Mouse (Mus musculus) forebrain, embryonic 12.5 days (tissue): ENCODE measurements around the gene Sox5. TPM values are rescaled to one million over a fixed set of nuclear protein-coding genes. Genes with fewer than 3 reads are reported as not detected.

ENCODE experiments used
- ATAC-seq: fragments of 200-750 bp; cut with Nextera tagmentation; 2 replicates; pipeline ENCODE4 v1.8.0; 2017; ENCODE audit warnings: moderate TSS enrichment; ENCODE audit not compliant: low FRiP score
- H3K27ac ChIP-seq: fragments of 300-500 bp; sonication (generic); 2 replicates; pipeline ENCODE4 v1.5.1; 2016; ENCODE audit warnings: mild to moderate bottlenecking
- H3K27me3 ChIP-seq: fragments of 300-500 bp; sonication (generic); 2 replicates; pipeline ENCODE4 v1.6.1; 2016; ENCODE audit warnings: mild to moderate bottlenecking
- H3K36me3 ChIP-seq: fragments of 300-500 bp; sonication (generic); replicated peaks from 2 replicates; pipeline ENCODE4 v1.6.1; 2016; ENCODE audit warnings: mild to moderate bottlenecking
- H3K4me1 ChIP-seq: fragments of 300-500 bp; sonication (generic); 2 replicates; pipeline ENCODE4 v1.6.1; 2016
- H3K4me2 ChIP-seq: fragments of 300-500 bp; sonication (generic); 2 replicates; pipeline ENCODE4 v1.6.1; 2016; ENCODE audit warnings: mild to moderate bottlenecking, moderate library complexity
- H3K4me3 ChIP-seq: fragments of 300-500 bp; sonication (generic); replicated peaks from 2 replicates; pipeline ENCODE4 v1.5.1; 2016; ENCODE audit warnings: mild to moderate bottlenecking
- H3K9ac ChIP-seq: fragments of 300-500 bp; sonication (generic); 2 replicates; pipeline ENCODE4 v1.6.1; 2016; ENCODE audit warnings: mild to moderate bottlenecking
- H3K9me3 ChIP-seq: fragments of 300-500 bp; sonication (generic); 2 replicates; pipeline ENCODE4 v1.6.1; 2016
- WGBS: fragments of 180-500 bp; shearing (Covaris S2); methylation state at CpG from one replicate; pipeline ENCODE4 v1.1.7; 2016; 5-methylcytosine and 5-hydroxymethylcytosine counted together
- polyA plus RNA-seq: library from polyadenylated mRNA; unstranded; fragments of >200 nt; fragmentation: Nextera tagmentation; extraction: Ambion mirVana; gene quantifications from 2 replicates; pipeline ENCODE4 v1.2.1, GENCODE M21; 2016

Sox5 gene
- polyA plus RNA-seq, 1 experiment from 2014 or later: 89.0 TPM

GRCm38 (mm10) chr6:144783295-144783694 lies 1.5 kb upstream of the Sox5 start:
- Histone ChIP-seq H3K4me2 (peak overlapping the region; percentile 96), H3K4me3 (no peak overlapping the region), H3K27ac (no peak overlapping the region), H3K4me1 (peaks cover 21% of the 10 kb centered on the region), H3K9ac (no peak overlapping the region), H3K36me3 (no peaks in the 10 kb centered on the region), H3K27me3 (peaks cover 10% of the 10 kb centered on the region), H3K9me3 (no peaks in the 10 kb centered on the region)
- ATAC-seq: no peak

GRCm38 (mm10) chr6:144782866-144783265 lies 1.1 kb upstream of the Sox5 start:
- Histone ChIP-seq H3K4me1 (peaks cover 21% of the 10 kb centered on the region), H3K27me3 (peaks cover 10% of the 10 kb centered on the region), H3K36me3 (no peaks in the 10 kb centered on the region), H3K27ac (no peak overlapping the region), H3K9me3 (no peaks in the 10 kb centered on the region), H3K4me2 (peak overlapping the region; percentile 96), H3K4me3 (peak overlapping the region; percentile 63), H3K9ac (peak overlapping the region; percentile 81)
- WGBS: 5% methylated on average over 12 of the region's 12 CpGs
- 0 out of 2 replicates have a peak, but pooled peaks have one; percentile 27 for ATAC-seq

- WGBS: 1% methylated on average over 43 of the region's 55 CpGs
- Histone ChIP-seq H3K4me3 (peak overlapping the region; percentile 63), H3K4me1 (peaks cover 21% of the 10 kb centered on the region), H3K36me3 (no peaks in the 10 kb centered on the region), H3K9me3 (no peaks in the 10 kb centered on the region), H3K27ac (peak overlapping the region; percentile 69), H3K4me2 (peak overlapping the region; percentile 96), H3K27me3 (peaks cover 10% of the 10 kb centered on the region), H3K9ac (peak overlapping the region; percentile 81)
- ATAC-seq: peak; percentile 52
Observed at GRCm38 (mm10) chr6:144782031-144782857, 467 bp upstream of the Sox5 start.

- Histone ChIP-seq H3K4me2 (peak overlapping the region; percentile 96), H3K27ac (no peak overlapping the region), H3K9ac (peak overlapping the region; percentile 81), H3K4me1 (peaks cover 21% of the 10 kb centered on the region), H3K36me3 (no peaks in the 10 kb centered on the region), H3K27me3 (peaks cover 16% of the 10 kb centered on the region), H3K9me3 (no peaks in the 10 kb centered on the region), H3K4me3 (peak overlapping the region; percentile 63)
- ATAC-seq: no peak
- WGBS: 28% methylated on average over 9 of the region's 9 CpGs
Observed at GRCm38 (mm10) chr6:144780608-144781285, 1.0 kb downstream of the Sox5 start.

DNA sequence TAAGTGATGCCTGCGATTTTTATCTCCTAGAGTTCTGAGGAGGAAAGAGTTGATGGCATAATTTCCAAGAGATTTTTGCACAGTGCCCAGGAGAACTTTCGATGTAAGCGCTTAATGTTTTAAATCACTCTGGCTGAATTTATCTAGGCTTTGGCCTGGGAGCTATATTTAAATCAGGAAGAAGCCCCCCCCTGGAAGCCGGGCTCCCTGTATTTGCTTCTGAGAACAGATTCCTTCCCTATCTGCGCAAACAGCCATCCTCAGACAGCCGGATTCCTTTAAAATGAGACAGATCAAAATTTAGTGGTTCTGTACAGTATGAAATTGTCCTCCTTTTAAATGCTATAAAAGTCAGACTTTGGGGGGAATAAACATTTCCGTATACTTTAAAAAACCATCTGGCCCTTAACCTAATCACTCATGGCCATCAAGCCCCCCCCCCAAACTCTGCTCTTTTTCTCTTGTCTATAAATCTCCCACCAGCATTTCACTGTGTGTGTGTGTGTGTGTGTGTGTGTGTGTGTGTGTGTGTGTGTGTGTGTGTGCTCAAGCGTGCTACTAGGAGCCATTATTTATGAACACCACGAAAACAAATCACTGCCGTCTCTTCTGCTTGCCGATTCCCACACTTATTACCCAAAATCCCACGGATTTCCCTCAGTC lies 1.7 kb downstream of the Sox5 start:
- Histone ChIP-seq H3K4me3 (peak overlapping the region; percentile 63; the same call in 1 of the 2 replicates), H3K9ac (no peak overlapping the region), H3K9me3 (no peaks in the 10 kb centered on the region), H3K36me3 (no peaks in the 10 kb centered on the region), H3K4me1 (peaks cover 25% of the 10 kb centered on the region), H3K27ac (no peak overlapping the region), H3K27me3 (peaks cover 17% of the 10 kb centered on the region), H3K4me2 (peak overlapping the region; percentile 96)
- 58% methylated on average over 12 of the region's 12 CpGs for WGBS
- ATAC-seq: no peak

- peaks cover 22% of the 10 kb centered on the region for H3K4me1 ChIP-seq
- no peaks in the 10 kb centered on the region for H3K36me3 ChIP-seq
Observed at GRCm38 (mm10) chr6:144777356-144778035, 4.3 kb downstream of the Sox5 start.

DNA sequence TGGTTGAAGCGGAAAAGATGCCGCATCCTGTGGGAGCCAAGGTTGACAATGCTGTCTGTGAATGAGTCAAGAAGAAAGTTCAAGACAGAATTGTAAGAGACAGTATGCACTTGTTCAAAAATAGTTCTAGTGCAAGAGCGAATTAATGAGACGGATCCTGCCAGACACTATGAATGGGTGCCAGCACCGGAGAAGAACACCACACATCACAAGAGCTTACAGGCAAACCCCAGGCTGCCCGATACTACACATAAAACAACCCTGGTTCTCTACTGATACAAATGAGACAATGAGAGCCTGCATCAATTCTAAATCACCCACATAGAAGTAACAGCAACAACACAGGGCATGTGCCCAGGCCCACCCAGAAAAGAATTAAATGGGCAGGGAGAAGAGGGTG lies 8.0 kb downstream of the Sox5 start:
- H3K4me3 ChIP-seq: no peak overlapping the region
- H3K4me2 ChIP-seq: no peak overlapping the region
- no peaks in the 10 kb centered on the region for H3K36me3 ChIP-seq
- H3K9me3 ChIP-seq: no peaks in the 10 kb centered on the region
- ATAC-seq: no peak
- H3K27me3 ChIP-seq: peaks cover 7% of the 10 kb centered on the region; the same call in 1 of the 2 replicates
- H3K27ac ChIP-seq: no peak overlapping the region
- 82% methylated on average over 6 of the region's 6 CpGs for WGBS
- peaks cover 43% of the 10 kb centered on the region for H3K4me1 ChIP-seq
- H3K9ac ChIP-seq: no peak overlapping the region

More at GRCm38 (mm10) chr6:144777356-144778035, 4.3 kb downstream of the Sox5 start:
- H3K9me3 ChIP-seq: no peaks in the 10 kb centered on the region
- ATAC-seq: no peak
- H3K9ac ChIP-seq: no peak overlapping the region
- H3K27me3 ChIP-seq: peaks cover 7% of the 10 kb centered on the region; the same call in 1 of the 2 replicates
- no peak overlapping the region for H3K27ac ChIP-seq
- no peak overlapping the region for H3K4me3 ChIP-seq
- WGBS: 77% methylated on average over 7 of the region's 7 CpGs
- H3K4me2 ChIP-seq: no peak overlapping the region

- Histone ChIP-seq H3K4me3 (no peak overlapping the region), H3K4me1 (peaks cover 43% of the 10 kb centered on the region), H3K27me3 (peaks cover 7% of the 10 kb centered on the region; the same call in 1 of the 2 replicates), H3K9ac (no peak overlapping the region), H3K27ac (no peak overlapping the region), H3K36me3 (no peaks in the 10 kb centered on the region), H3K4me2 (no peak overlapping the region), H3K9me3 (no peaks in the 10 kb centered on the region)
- no peak for ATAC-seq
- 85% methylated on average over 2 of the region's 2 CpGs for WGBS
Observed at GRCm38 (mm10) chr6:144772985-144773384, 8.8 kb downstream of the Sox5 start.

- H3K4me3 ChIP-seq: no peak overlapping the region
- no peak overlapping the region for H3K4me2 ChIP-seq
- peaks cover 7% of the 10 kb centered on the region; the same call in 1 of the 2 replicates for H3K27me3 ChIP-seq
- no peak overlapping the region for H3K27ac ChIP-seq
- peak; percentile 82 for ATAC-seq
- no peaks in the 10 kb centered on the region for H3K36me3 ChIP-seq
- H3K9ac ChIP-seq: no peak overlapping the region
- WGBS: 59% methylated on average over 15 of the region's 15 CpGs
- no peaks in the 10 kb centered on the region for H3K9me3 ChIP-seq
- peaks cover 43% of the 10 kb centered on the region for H3K4me1 ChIP-seq
Observed at GRCm38 (mm10) chr6:144772175-144772918, 9.4 kb downstream of the Sox5 start.

GRCm38 (mm10) chr6:144769060-144769459 lies 12.7 kb downstream of the Sox5 start:
- no peak for ATAC-seq
- no peaks in the 10 kb centered on the region for H3K27me3 ChIP-seq
- H3K4me3 ChIP-seq: no peak overlapping the region
- 53% methylated on average over 2 of the region's 2 CpGs for WGBS
- H3K4me1 ChIP-seq: peaks cover 37% of the 10 kb centered on the region
- no peak overlapping the region for H3K4me2 ChIP-seq
- no peaks in the 10 kb centered on the region for H3K9me3 ChIP-seq
- no peak overlapping the region for H3K9ac ChIP-seq
- H3K27ac ChIP-seq: no peak overlapping the region
- H3K36me3 ChIP-seq: no peaks in the 10 kb centered on the region

- no peak for ATAC-seq
- no peaks in the 10 kb centered on the region for H3K4me1 ChIP-seq
- H3K27me3 ChIP-seq: no peaks in the 10 kb centered on the region
- no peak overlapping the region for H3K4me2 ChIP-seq
- H3K9me3 ChIP-seq: no peaks in the 10 kb centered on the region
- no peak overlapping the region for H3K27ac ChIP-seq
- WGBS: 86% methylated on average over 12 of the region's 12 CpGs
- H3K36me3 ChIP-seq: no peaks in the 10 kb centered on the region
- no peak overlapping the region for H3K4me3 ChIP-seq
- H3K9ac ChIP-seq: no peak overlapping the region
Observed at GRCm38 (mm10) chr6:144761902-144762301, 19.9 kb downstream of the Sox5 start.
